Mouse (Mus musculus): ENCODE measurements at regions not wholly inside any gene's neighbourhood (a gene's known extent, or its start where the extent isn't known, plus 50 kb on each side); places are given as distances from the start of the nearest gene placed in this dataset.

- no peak for TF ChIP-seq CTCF (IDR thresholded peaks at IDR 0.05; ENCODE audit: control insufficient read depth, insufficient read depth, low read length)
- no peak for TF ChIP-seq POLR2A (IDR thresholded peaks at IDR 0.05; ENCODE audit: borderline replicate concordance, control insufficient read depth, low read depth, low read length)
Measured at GRCm38 (mm10) chr17:47139171-47139617, 128.8 kb upstream of the Ubr2 start.
